ENCODE assay signal across 12 mouse cellular contexts in the genomic region with DNA sequence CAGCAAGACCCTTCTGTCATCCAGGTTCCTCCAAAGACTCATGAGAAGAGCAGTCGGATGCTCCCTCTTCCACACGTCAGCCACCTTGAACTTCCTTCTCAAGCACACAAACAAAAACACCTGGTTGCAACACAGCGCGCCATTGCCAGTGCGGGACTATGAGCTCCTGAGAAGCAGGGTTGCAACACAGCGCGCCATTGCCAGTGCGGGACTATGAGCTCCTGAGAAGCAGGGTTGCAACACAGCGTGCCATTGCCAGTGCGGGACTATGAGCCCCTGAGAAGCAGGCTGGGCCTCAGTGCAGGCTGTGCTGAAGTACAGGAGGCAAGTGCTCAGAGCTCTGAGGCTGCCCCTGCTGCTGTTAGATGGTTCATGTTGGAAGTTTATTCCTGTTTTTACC.
"Had no signal": no experiment of that assay in that cellular context is flagged by ENCODE, and none has a peak within 500 bp of the region (broad histone marks: within the 10 kb centered on the region; RNA-seq: fewer than 3 reads in every experiment).

No protein-coding gene starts in this region.

- DNase-seq: kidney, adult 18-20 months; kidney, adult 9 months; kidney, postnatal 14 days; layer of hippocampus, adult 9-11 months; lung, adult 18-20 months; lung, postnatal 10 days; lung, postnatal 36 days; midbrain, embryonic 14.5 days; right cerebral cortex, adult 18-20 months; right cerebral cortex, postnatal 14 days; right cerebral cortex, postnatal 4 days; thymus, postnatal 25 days had no signal
